Mouse (Mus musculus): ENCODE results near the gene Rbfox2. TPM values are rescaled to one million over a fixed set of nuclear protein-coding genes. Genes with fewer than 3 reads are reported as not detected.
A peak's percentile ranks its signal among the peaks of the same experiment; 100 is the strongest.

The Rbfox2 gene
- polyA plus RNA-seq, 1 experiment from 2014 or later = 81.9 TPM

DNA sequence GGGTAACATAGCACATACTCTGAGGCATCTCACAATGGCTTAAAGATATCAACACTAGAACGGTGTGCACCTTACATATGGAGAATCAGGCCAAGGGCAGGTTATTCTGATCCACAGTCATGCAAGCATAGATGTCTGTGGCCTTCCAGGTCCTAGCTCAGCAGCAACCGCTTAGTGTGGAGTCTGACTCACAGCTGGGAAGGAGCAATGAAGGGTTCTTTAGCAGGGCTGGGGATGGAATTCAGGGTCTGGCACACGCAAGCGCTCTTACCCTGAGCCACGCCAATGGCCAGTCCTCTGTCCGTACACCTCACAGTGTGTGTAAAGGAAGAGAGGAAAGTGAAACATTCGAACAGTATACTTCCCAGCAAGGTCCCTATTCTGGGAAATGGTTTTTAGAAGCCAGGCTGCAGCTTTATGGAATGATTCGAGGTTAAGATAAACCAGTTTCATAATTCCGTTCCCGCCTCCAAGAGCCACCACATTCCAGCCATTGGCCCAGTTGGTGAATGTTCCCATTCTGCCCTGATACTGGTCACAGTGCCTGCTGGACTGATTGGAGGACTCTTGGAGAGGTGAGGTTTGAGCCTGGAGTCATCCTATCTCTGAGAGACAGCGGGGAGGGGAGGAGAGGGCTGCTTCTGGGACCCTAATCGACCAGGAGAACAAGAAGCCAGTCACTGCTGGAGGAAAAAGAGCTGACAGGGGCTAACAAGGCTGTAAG lies 262.0 kb downstream of the Rbfox2 start, which contains the start of gene Apol6:
Apol6 (plus strand) TSS at position 133 of the 724 bp plus-strand sequence.
- H3K9ac ChIP-seq (replicated peaks; ENCODE audit: low read length) = no peak within 1 kb of the TSS
- no peaks in the 10 kb centered on the region; the same call in 1 of the 2 replicates for H3K4me1 ChIP-seq (ENCODE audit: control insufficient read depth, insufficient read depth, low read length)
- H3K4me2 ChIP-seq (ENCODE audit: low read depth, low read length) = no peak within 1 kb of the TSS
- H3K9me3 ChIP-seq (replicated peaks; ENCODE audit: control insufficient read depth, low read length) = no peaks in the 10 kb centered on the region
- no peak for DNase-seq (ENCODE audit: low spot score)
- H3K27me3 ChIP-seq (ENCODE audit: control insufficient read depth, insufficient read depth, low read length) = no peaks in the 10 kb centered on the region
- ATAC-seq (replicated peaks; ENCODE audit: insufficient number of reproducible peaks, low FRiP score, low TSS enrichment, low read depth) = no peak
- H3K27ac ChIP-seq (replicated peaks; ENCODE audit: low read depth, low read length) = no peak within 1 kb of the TSS; the same call in 1 of the 2 replicates
- H3K36me3 ChIP-seq (replicated peaks; ENCODE audit: control insufficient read depth, insufficient read depth, low read depth, low read length) = no peaks in the 10 kb centered on the region
- no peak within 1 kb of the TSS for H3K4me3 ChIP-seq (ENCODE audit: low read depth, low read length)
- 83% methylated on average over 12 of the region's 12 CpGs for WGBS

DNA sequence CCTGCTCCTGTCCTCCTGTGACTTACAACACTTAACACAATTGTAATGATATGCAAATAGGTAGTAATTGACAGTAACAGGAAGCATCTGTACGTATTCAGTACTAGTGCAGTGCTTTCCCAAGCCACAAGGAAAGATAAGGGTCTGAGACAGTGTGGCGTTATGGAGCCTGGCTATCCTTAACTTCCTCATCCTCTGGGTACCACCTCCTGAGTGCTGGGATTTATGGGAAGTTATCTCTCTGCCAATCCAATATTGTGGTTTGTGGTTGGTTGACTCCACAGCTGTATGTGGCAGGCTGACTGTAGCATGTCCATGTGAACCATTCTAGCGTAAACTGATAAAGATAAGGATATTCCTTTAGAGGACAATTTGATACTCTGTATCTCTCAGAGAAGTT lies 266.0 kb downstream of the Rbfox2 start:
- Histone ChIP-seq H3K9ac (replicated peaks; ENCODE audit: low read length) (no peak overlapping the region), H3K27ac (replicated peaks; ENCODE audit: low read depth, low read length) (no peak overlapping the region), H3K36me3 (replicated peaks; ENCODE audit: control insufficient read depth, insufficient read depth, low read depth, low read length) (no peaks in the 10 kb centered on the region), H3K9me3 (replicated peaks; ENCODE audit: control insufficient read depth, low read length) (no peaks in the 10 kb centered on the region), H3K27me3 (ENCODE audit: control insufficient read depth, insufficient read depth, low read length) (no peaks in the 10 kb centered on the region), H3K4me2 (ENCODE audit: low read depth, low read length) (0 out of 2 replicates have a peak overlapping the region, but pooled peaks have one; percentile 22), H3K4me3 (ENCODE audit: low read depth, low read length) (no peak overlapping the region), H3K4me1 (ENCODE audit: control insufficient read depth, insufficient read depth, low read length) (peaks cover 2% of the 10 kb centered on the region; the same call in 1 of the 2 replicates)
- WGBS = 74% methylated on average over 3 of the region's 3 CpGs
- ATAC-seq (replicated peaks; ENCODE audit: insufficient number of reproducible peaks, low FRiP score, low TSS enrichment, low read depth) (no peak), DNase-seq (ENCODE audit: low spot score) (no peak)

- DNase-seq (ENCODE audit: low spot score) (no peak), ATAC-seq (replicated peaks; ENCODE audit: insufficient number of reproducible peaks, low FRiP score, low TSS enrichment, low read depth) (no peak)
- Histone ChIP-seq H3K4me2 (ENCODE audit: low read depth, low read length) (no peak overlapping the region), H3K9me3 (replicated peaks; ENCODE audit: control insufficient read depth, low read length) (no peaks in the 10 kb centered on the region), H3K4me3 (ENCODE audit: low read depth, low read length) (no peak overlapping the region), H3K27me3 (ENCODE audit: control insufficient read depth, insufficient read depth, low read length) (no peaks in the 10 kb centered on the region), H3K4me1 (ENCODE audit: control insufficient read depth, insufficient read depth, low read length) (peaks cover 2% of the 10 kb centered on the region; the same call in 1 of the 2 replicates), H3K36me3 (replicated peaks; ENCODE audit: control insufficient read depth, insufficient read depth, low read depth, low read length) (no peaks in the 10 kb centered on the region), H3K27ac (replicated peaks; ENCODE audit: low read depth, low read length) (no peak overlapping the region), H3K9ac (replicated peaks; ENCODE audit: low read length) (no peak overlapping the region)
- WGBS = 52% methylated on average over 8 of the region's 9 CpGs
Measured at GRCm38 (mm10) chr15:77039211-77039700, 267.5 kb downstream of the Rbfox2 start.

- Histone ChIP-seq H3K36me3 (replicated peaks; ENCODE audit: control insufficient read depth, insufficient read depth, low read depth, low read length) (no peaks in the 10 kb centered on the region), H3K4me2 (ENCODE audit: low read depth, low read length) (no peak overlapping the region), H3K27me3 (ENCODE audit: control insufficient read depth, insufficient read depth, low read length) (no peaks in the 10 kb centered on the region), H3K27ac (replicated peaks; ENCODE audit: low read depth, low read length) (peak overlapping the region; percentile 84), H3K9me3 (replicated peaks; ENCODE audit: control insufficient read depth, low read length) (no peaks in the 10 kb centered on the region), H3K4me3 (ENCODE audit: low read depth, low read length) (no peak overlapping the region), H3K9ac (replicated peaks; ENCODE audit: low read length) (0 out of 2 replicates have a peak overlapping the region, but pooled peaks have one; percentile 4), H3K4me1 (ENCODE audit: control insufficient read depth, insufficient read depth, low read length) (peaks cover 2% of the 10 kb centered on the region; the same call in 1 of the 2 replicates)
- ATAC-seq (replicated peaks; ENCODE audit: insufficient number of reproducible peaks, low FRiP score, low TSS enrichment, low read depth) (peak; percentile 82), DNase-seq (ENCODE audit: low spot score) (peak; percentile 71)
- 14% methylated on average over 11 of the region's 11 CpGs for WGBS
Measured at GRCm38 (mm10) chr15:77037278-77038161, 269.3 kb downstream of the Rbfox2 start.

DNA sequence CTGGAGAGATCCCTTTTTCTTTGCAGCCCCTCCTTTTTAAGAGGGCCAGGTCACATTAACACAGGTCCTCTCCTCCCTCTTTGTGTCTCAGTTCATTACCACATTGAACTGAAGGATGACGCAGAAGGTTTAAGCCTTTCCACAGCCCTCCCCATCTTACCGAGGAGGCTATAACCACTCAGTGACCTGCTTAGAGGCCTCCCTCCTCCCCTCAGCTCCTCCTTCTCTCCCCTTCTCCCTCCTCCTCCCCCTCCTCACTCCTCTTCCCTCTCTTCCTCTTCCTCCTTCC lies 269.9 kb downstream of the Rbfox2 start:
- DNase-seq (ENCODE audit: low spot score) = no peak
- Histone ChIP-seq H3K27ac (replicated peaks; ENCODE audit: low read depth, low read length) (peak overlapping the region; percentile 84), H3K4me2 (ENCODE audit: low read depth, low read length) (no peak overlapping the region), H3K36me3 (replicated peaks; ENCODE audit: control insufficient read depth, insufficient read depth, low read depth, low read length) (no peaks in the 10 kb centered on the region), H3K4me1 (ENCODE audit: control insufficient read depth, insufficient read depth, low read length) (peaks cover 2% of the 10 kb centered on the region; the same call in 1 of the 2 replicates), H3K9ac (replicated peaks; ENCODE audit: low read length) (no peak overlapping the region; the same call in 1 of the 2 replicates), H3K27me3 (ENCODE audit: control insufficient read depth, insufficient read depth, low read length) (no peaks in the 10 kb centered on the region), H3K4me3 (ENCODE audit: low read depth, low read length) (no peak overlapping the region), H3K9me3 (replicated peaks; ENCODE audit: control insufficient read depth, low read length) (no peaks in the 10 kb centered on the region)
- WGBS = 31% methylated on average over 2 of the region's 2 CpGs
- no peak for ATAC-seq (replicated peaks; ENCODE audit: insufficient number of reproducible peaks, low FRiP score, low TSS enrichment, low read depth)

- Histone ChIP-seq H3K4me2 (ENCODE audit: low read depth, low read length) (no peak overlapping the region), H3K36me3 (replicated peaks; ENCODE audit: control insufficient read depth, insufficient read depth, low read depth, low read length) (no peaks in the 10 kb centered on the region), H3K27me3 (ENCODE audit: control insufficient read depth, insufficient read depth, low read length) (no peaks in the 10 kb centered on the region), H3K27ac (replicated peaks; ENCODE audit: low read depth, low read length) (peak overlapping the region; percentile 84), H3K9me3 (replicated peaks; ENCODE audit: control insufficient read depth, low read length) (no peaks in the 10 kb centered on the region), H3K9ac (replicated peaks; ENCODE audit: low read length) (no peak overlapping the region; the same call in 1 of the 2 replicates), H3K4me1 (ENCODE audit: control insufficient read depth, insufficient read depth, low read length) (peaks cover 2% of the 10 kb centered on the region; the same call in 1 of the 2 replicates), H3K4me3 (ENCODE audit: low read depth, low read length) (no peak overlapping the region)
- no peak for DNase-seq (ENCODE audit: low spot score)
- WGBS = 60% methylated on average over 11 of the region's 11 CpGs
- no peak for ATAC-seq (replicated peaks; ENCODE audit: insufficient number of reproducible peaks, low FRiP score, low TSS enrichment, low read depth)
Measured at GRCm38 (mm10) chr15:77036320-77036988, 270.4 kb downstream of the Rbfox2 start.

DNA sequence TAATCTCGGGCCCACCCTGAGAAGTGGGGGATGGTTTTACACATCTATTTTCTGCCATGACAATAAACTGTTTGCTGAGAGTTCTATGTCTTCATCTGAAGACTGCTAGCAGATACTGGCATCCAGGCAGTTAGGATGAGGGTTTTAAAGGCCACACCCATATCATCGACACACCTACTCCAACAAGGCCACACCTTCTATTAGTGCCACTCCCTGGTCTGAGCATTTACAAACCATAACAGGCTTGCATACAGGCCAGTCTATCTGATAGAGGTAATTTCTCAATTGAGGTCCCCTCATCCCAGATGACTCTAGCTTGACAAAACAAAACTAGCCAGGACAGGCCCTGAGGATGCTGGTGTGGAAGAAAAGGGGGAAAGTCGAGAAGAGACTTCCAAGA lies 271.2 kb downstream of the Rbfox2 start:
- Histone ChIP-seq H3K27me3 (ENCODE audit: control insufficient read depth, insufficient read depth, low read length) (no peaks in the 10 kb centered on the region), H3K27ac (replicated peaks; ENCODE audit: low read depth, low read length) (no peak overlapping the region), H3K4me2 (ENCODE audit: low read depth, low read length) (no peak overlapping the region), H3K9ac (replicated peaks; ENCODE audit: low read length) (no peak overlapping the region), H3K9me3 (replicated peaks; ENCODE audit: control insufficient read depth, low read length) (no peaks in the 10 kb centered on the region), H3K4me1 (ENCODE audit: control insufficient read depth, insufficient read depth, low read length) (peaks cover 2% of the 10 kb centered on the region; the same call in 1 of the 2 replicates), H3K36me3 (replicated peaks; ENCODE audit: control insufficient read depth, insufficient read depth, low read depth, low read length) (no peaks in the 10 kb centered on the region), H3K4me3 (ENCODE audit: low read depth, low read length) (no peak overlapping the region)
- 88% methylated on average over 3 of the region's 3 CpGs for WGBS
- DNase-seq (ENCODE audit: low spot score) (no peak), ATAC-seq (replicated peaks; ENCODE audit: insufficient number of reproducible peaks, low FRiP score, low TSS enrichment, low read depth) (no peak)

All from embryonic facial prominence, embryonic 11.5 days (tissue).